Mouse (Mus musculus) spleen, adult 2 months (tissue): Measurements from ENCODE around the gene Coro1c.

Experiments used
- CTCF ChIP-seq: fragments of 200-500 bp; IDR thresholded peaks from 2 replicates; pipeline ENCODE4 v1.5.1; 2011; ENCODE audit warnings: mild to moderate bottlenecking, inconsistent platforms; ENCODE audit not compliant: insufficient read depth, insufficient read length, insufficient replicate concordance; ENCODE audit errors: extremely low read depth
- POLR2A ChIP-seq: fragments of 200-500 bp; IDR thresholded peaks from 2 replicates; pipeline ENCODE4 v1.6.1; 2011; ENCODE audit warnings: low read depth, low read length, inconsistent platforms

DNA sequence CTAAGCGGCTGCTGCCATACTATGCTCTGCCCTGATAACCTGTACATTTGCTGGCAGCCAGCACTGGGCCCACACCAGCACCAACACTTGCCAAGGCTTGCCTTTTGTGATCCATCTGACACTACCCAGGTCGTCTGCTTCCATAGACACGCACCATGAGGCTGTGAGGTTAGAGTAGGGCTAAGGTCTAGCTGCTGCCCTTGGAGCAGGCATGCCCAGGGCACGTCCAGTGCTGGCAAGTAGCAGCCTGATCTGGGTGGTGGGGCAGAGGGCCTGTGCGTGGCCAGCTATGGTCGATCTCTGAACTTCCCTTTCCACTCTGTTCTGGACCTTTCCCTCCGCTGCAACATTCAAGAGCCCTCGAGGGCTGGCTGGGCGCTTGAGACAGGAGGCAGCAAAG is 65.7 kb downstream of the Coro1c start:
- TF ChIP-seq POLR2A (no peak), CTCF (no peak)
